Mouse (Mus musculus) cerebellum, adult 2 months (tissue): ENCODE measurements around the gene Sorbs2.

Experiments
- CTCF ChIP-seq: fragments of 200-500 bp; IDR thresholded peaks from 2 replicates; pipeline ENCODE4 v1.5.1; 2011; ENCODE audit warnings: low read depth, mild to moderate bottlenecking, control low read depth, low read length, moderate library complexity, borderline replicate concordance; ENCODE audit not compliant: insufficient read depth
- POLR2A ChIP-seq: fragments of 200-500 bp; IDR thresholded peaks from 2 replicates; pipeline ENCODE4 v1.6.1; 2011; ENCODE audit warnings: low read length, control low read depth, borderline replicate concordance; ENCODE audit not compliant: insufficient read depth

DNA sequence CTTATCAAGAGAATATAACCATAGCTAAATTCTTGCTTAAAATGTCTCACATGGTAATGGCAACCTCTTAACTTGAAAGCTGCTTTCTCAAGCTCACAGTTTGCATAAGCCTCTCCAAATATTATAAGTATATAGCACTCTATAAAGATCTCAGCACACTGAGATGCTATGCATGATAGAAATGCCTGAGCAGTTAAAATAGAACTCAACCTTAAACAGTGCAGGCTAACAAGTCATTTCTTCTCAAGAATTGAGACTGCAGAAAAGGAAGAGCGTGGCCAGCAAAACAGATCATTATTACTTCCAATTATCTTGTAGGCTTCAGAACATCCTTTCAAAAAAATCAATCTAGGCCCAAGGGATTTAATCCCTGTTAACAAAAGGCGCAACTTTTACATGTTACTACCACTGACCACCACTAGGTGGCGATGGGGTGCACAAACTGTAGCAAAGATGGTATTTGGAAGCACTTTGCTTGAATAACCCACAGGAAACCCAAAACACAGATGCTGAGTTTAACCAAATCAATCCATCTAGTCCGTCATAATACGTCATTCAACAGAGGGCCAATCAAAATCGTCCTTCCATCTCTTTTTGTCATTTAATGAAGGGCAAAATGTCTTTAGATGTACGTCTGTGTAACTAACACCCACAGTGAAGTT, 309.3 kb downstream of the Sorbs2 start:
- TF ChIP-seq POLR2A, result no peak
- TF ChIP-seq CTCF, result peak; percentile 47; the same call in 1 of the 2 replicates
